Mouse (Mus musculus): ENCODE data around the gene Armc3. TPM values are rescaled to one million over a fixed set of nuclear protein-coding genes. Genes with fewer than 3 reads are reported as not detected.

The Armc3 gene
- polyA plus RNA-seq, 1 experiment from 2014 or later: 0.16 TPM

- no peak overlapping the region for H3K27ac ChIP-seq
- H3K9ac ChIP-seq: no peak overlapping the region
- H3K9me3 ChIP-seq: no peaks in the 10 kb centered on the region
- WGBS: 67% methylated on average over 4 of the region's 4 CpGs
- H3K4me3 ChIP-seq (replicated peaks): no peak overlapping the region
- ATAC-seq: no peak
- H3K4me2 ChIP-seq (replicated peaks): no peak overlapping the region
- no peaks in the 10 kb centered on the region for H3K4me1 ChIP-seq (replicated peaks)
- H3K27me3 ChIP-seq (replicated peaks): no peaks in the 10 kb centered on the region
- no peaks in the 10 kb centered on the region for H3K36me3 ChIP-seq
Measured at GRCm38 (mm10) chr2:19327811-19328210, 128.7 kb downstream of the Armc3 start.

- no peak overlapping the region for H3K4me3 ChIP-seq (replicated peaks)
- H3K27me3 ChIP-seq (replicated peaks): no peaks in the 10 kb centered on the region
- no peak overlapping the region for H3K27ac ChIP-seq
- H3K36me3 ChIP-seq: no peaks in the 10 kb centered on the region
- H3K4me1 ChIP-seq (replicated peaks): no peaks in the 10 kb centered on the region
- no peaks in the 10 kb centered on the region for H3K9me3 ChIP-seq
- H3K4me2 ChIP-seq (replicated peaks): peak overlapping the region; percentile 42
- peak; percentile 24 for ATAC-seq
- WGBS: 31% methylated on average over 10 of the region's 10 CpGs
- H3K9ac ChIP-seq: no peak overlapping the region
Measured at GRCm38 (mm10) chr2:19343901-19344635, 145.0 kb downstream of the Armc3 start.

- ATAC-seq: peak; percentile 86
- Histone ChIP-seq H3K9ac (no peak overlapping the region), H3K36me3 (no peaks in the 10 kb centered on the region), H3K27ac (no peak overlapping the region), H3K27me3 (replicated peaks) (no peaks in the 10 kb centered on the region), H3K4me2 (replicated peaks) (peak overlapping the region; percentile 42), H3K4me3 (replicated peaks) (no peak overlapping the region), H3K4me1 (replicated peaks) (no peaks in the 10 kb centered on the region), H3K9me3 (no peaks in the 10 kb centered on the region)
- WGBS: 25% methylated on average over 20 of the region's 20 CpGs
Measured at GRCm38 (mm10) chr2:19344636-19345413, 145.7 kb downstream of the Armc3 start.

GRCm38 (mm10) chr2:19345414-19345964 is 146.4 kb downstream of the Armc3 start:
- Histone ChIP-seq H3K36me3 (no peaks in the 10 kb centered on the region), H3K27me3 (replicated peaks) (no peaks in the 10 kb centered on the region), H3K27ac (no peak overlapping the region), H3K4me2 (replicated peaks) (no peak overlapping the region), H3K4me3 (replicated peaks) (no peak overlapping the region), H3K9ac (no peak overlapping the region), H3K9me3 (no peaks in the 10 kb centered on the region), H3K4me1 (replicated peaks) (no peaks in the 10 kb centered on the region)
- WGBS: 76% methylated on average over 5 of the region's 5 CpGs
- ATAC-seq: no peak

- ATAC-seq: no peak
- H3K9me3 ChIP-seq: no peaks in the 10 kb centered on the region
Measured at GRCm38 (mm10) chr2:19348454-19348853, 149.4 kb downstream of the Armc3 start.

GRCm38 (mm10) chr2:19350167-19350566 is 151.1 kb downstream of the Armc3 start:
- WGBS: 54% methylated on average over 5 of the region's 5 CpGs
- Histone ChIP-seq H3K4me1 (replicated peaks) (no peaks in the 10 kb centered on the region), H3K4me3 (replicated peaks) (no peak overlapping the region), H3K9ac (no peak overlapping the region), H3K36me3 (no peaks in the 10 kb centered on the region), H3K4me2 (replicated peaks) (no peak overlapping the region), H3K27me3 (replicated peaks) (no peaks in the 10 kb centered on the region), H3K27ac (no peak overlapping the region), H3K9me3 (no peaks in the 10 kb centered on the region)
- ATAC-seq: peak; percentile 81; the same call in 1 of the 2 replicates

More at GRCm38 (mm10) chr2:19348454-19348853, 149.4 kb downstream of the Armc3 start:
- no peaks in the 10 kb centered on the region for H3K4me1 ChIP-seq (replicated peaks)
- no peaks in the 10 kb centered on the region for H3K27me3 ChIP-seq (replicated peaks)
- H3K9ac ChIP-seq: no peak overlapping the region
- no peak overlapping the region for H3K27ac ChIP-seq
- no peaks in the 10 kb centered on the region for H3K36me3 ChIP-seq
- WGBS: 56% methylated on average over 3 of the region's 3 CpGs
- H3K4me2 ChIP-seq (replicated peaks): no peak overlapping the region
- H3K4me3 ChIP-seq (replicated peaks): no peak overlapping the region

GRCm38 (mm10) chr2:19351615-19352253 is 152.6 kb downstream of the Armc3 start:
- 90% methylated on average over 1 of the region's 1 CpGs for WGBS
- Histone ChIP-seq H3K9me3 (no peaks in the 10 kb centered on the region), H3K36me3 (no peaks in the 10 kb centered on the region), H3K27ac (no peak overlapping the region), H3K9ac (no peak overlapping the region), H3K27me3 (replicated peaks) (no peaks in the 10 kb centered on the region), H3K4me3 (replicated peaks) (no peak overlapping the region), H3K4me1 (replicated peaks) (no peaks in the 10 kb centered on the region), H3K4me2 (replicated peaks) (no peak overlapping the region)
- ATAC-seq: no peak

- H3K27me3 ChIP-seq (replicated peaks): no peaks in the 10 kb centered on the region
- no peak overlapping the region for H3K27ac ChIP-seq
- H3K4me1 ChIP-seq (replicated peaks): no peaks in the 10 kb centered on the region
- H3K9ac ChIP-seq: no peak overlapping the region
- no peaks in the 10 kb centered on the region for H3K36me3 ChIP-seq
- no peaks in the 10 kb centered on the region for H3K9me3 ChIP-seq
- ATAC-seq: no peak
- 83% methylated on average over 2 of the region's 2 CpGs for WGBS
- H3K4me2 ChIP-seq (replicated peaks): no peak overlapping the region
- no peak overlapping the region for H3K4me3 ChIP-seq (replicated peaks)
Measured at GRCm38 (mm10) chr2:19353158-19353557, 154.1 kb downstream of the Armc3 start.

Other genes starting within 250 kb of the Armc3 start
- gene Pip4k2a, start 201.2 kb upstream of the Armc3 start, polyA plus RNA-seq (2015; fragmentation: Nextera tagmentation; extraction: Ambion mirVana): 8.9 and 9.2 TPM in 2 replicates
- 0.31 and 0.63 TPM in 2 replicates for gene 4930426L09Rik, start 201.0 kb upstream of the Armc3 start, polyA plus RNA-seq (2015; fragmentation: Nextera tagmentation; extraction: Ambion mirVana)
- gene Msrb2, start 172.1 kb downstream of the Armc3 start, polyA plus RNA-seq (2015; fragmentation: Nextera tagmentation; extraction: Ambion mirVana): 21.6 and 22.7 TPM in 2 replicates
- gene Ptf1a, start 246.4 kb downstream of the Armc3 start, polyA plus RNA-seq (2015; fragmentation: Nextera tagmentation; extraction: Ambion mirVana): 10.8 and 17.9 TPM in 2 replicates